Mouse (Mus musculus) left cerebral cortex, adult 8-10 months (tissue): ENCODE results near the gene Zfpl1. TPM values are rescaled to one million over a fixed set of nuclear protein-coding genes. Genes with fewer than 3 reads are reported as not detected.
"Not testable (repeated sequence)": the region's sequence is repeated elsewhere in the genome, so short reads cannot be mapped to it uniquely, and the experiment has no call there.

ENCODE experiments used
- DNase-seq, 2 experiments: peaks; one replicate each; pipeline ENCODE4 v3.0.0; 2022; ENCODE audit warnings: low spot score in 2 of 2
- total RNA-seq, 4 experiments: library from RNA; stranded (reverse); gene quantifications; 2 replicates each; pipeline ENCODE4 v1.2.4; 2022

Zfpl1 gene
- total RNA-seq, result 10 to 100 TPM; 38.9 to 44.5 (median 41.9) TPM

- peak; percentile 97 to 98 for DNase-seq
Measured at GRCm38 (mm10) chr19:6084478-6085248, at the start of gene Zfpl1, which contains the start of gene Cdca5. Zfpl1 (minus strand) TSS chr19:6084956. Cdca5 (plus strand) TSS chr19:6084983.

- DNase-seq, result not testable (repeated sequence)
Measured at GRCm38 (mm10) chr19:6133197-6133596, 48.4 kb upstream of the Zfpl1 start.

GRCm38 (mm10) chr19:6132171-6132827, 47.5 kb upstream of the Zfpl1 start:
- DNase-seq, result no peak

- DNase-seq, result not testable (repeated sequence)
Measured at GRCm38 (mm10) chr19:6130414-6131128, 45.8 kb upstream of the Zfpl1 start.

- DNase-seq, result peak; percentile 94 to 96
Measured at GRCm38 (mm10) chr19:6127760-6128341, 43.1 kb upstream of the Zfpl1 start, which contains the start of gene Snx15. Snx15 (minus strand) TSS chr19:6128304.

- no peak for DNase-seq
Measured at GRCm38 (mm10) chr19:6126789-6127580, 42.2 kb upstream of the Zfpl1 start.

- no peak for DNase-seq
Measured at GRCm38 (mm10) chr19:6126289-6126688, 41.5 kb upstream of the Zfpl1 start.

- DNase-seq, result no peak
Measured at GRCm38 (mm10) chr19:6124898-6125297, 40.1 kb upstream of the Zfpl1 start.

GRCm38 (mm10) chr19:6123330-6123729, 38.6 kb upstream of the Zfpl1 start:
- DNase-seq, result no peak

- no peak for DNase-seq
Measured at GRCm38 (mm10) chr19:6121761-6122160, 37.0 kb upstream of the Zfpl1 start.

GRCm38 (mm10) chr19:6118677-6119185, 34.0 kb upstream of the Zfpl1 start:
- no peak for DNase-seq

- DNase-seq, result peak; percentile 80 to 86
Measured at GRCm38 (mm10) chr19:6117986-6118676, 33.4 kb upstream of the Zfpl1 start, which contains the start of gene Sac3d1. Sac3d1 (minus strand) TSS chr19:6118650.

- peak in 1 of 2 experiments; percentile 28 for DNase-seq
Measured at GRCm38 (mm10) chr19:6117346-6117985, 32.7 kb upstream of the Zfpl1 start.

- no peak for DNase-seq
Measured at GRCm38 (mm10) chr19:6116113-6116850, 31.5 kb upstream of the Zfpl1 start.

- DNase-seq, result no peak
Measured at GRCm38 (mm10) chr19:6113116-6113515, 28.4 kb upstream of the Zfpl1 start.

GRCm38 (mm10) chr19:6105586-6105985, 20.8 kb upstream of the Zfpl1 start, which contains the start of gene Naaladl1:
Naaladl1 (plus strand) TSS chr19:6105782.
- no peak for DNase-seq

- DNase-seq, result no peak
Measured at GRCm38 (mm10) chr19:6104476-6104875, 19.7 kb upstream of the Zfpl1 start.

GRCm38 (mm10) chr19:6102169-6102853, 17.6 kb upstream of the Zfpl1 start:
- DNase-seq, result no peak
